In the genomic region with DNA sequence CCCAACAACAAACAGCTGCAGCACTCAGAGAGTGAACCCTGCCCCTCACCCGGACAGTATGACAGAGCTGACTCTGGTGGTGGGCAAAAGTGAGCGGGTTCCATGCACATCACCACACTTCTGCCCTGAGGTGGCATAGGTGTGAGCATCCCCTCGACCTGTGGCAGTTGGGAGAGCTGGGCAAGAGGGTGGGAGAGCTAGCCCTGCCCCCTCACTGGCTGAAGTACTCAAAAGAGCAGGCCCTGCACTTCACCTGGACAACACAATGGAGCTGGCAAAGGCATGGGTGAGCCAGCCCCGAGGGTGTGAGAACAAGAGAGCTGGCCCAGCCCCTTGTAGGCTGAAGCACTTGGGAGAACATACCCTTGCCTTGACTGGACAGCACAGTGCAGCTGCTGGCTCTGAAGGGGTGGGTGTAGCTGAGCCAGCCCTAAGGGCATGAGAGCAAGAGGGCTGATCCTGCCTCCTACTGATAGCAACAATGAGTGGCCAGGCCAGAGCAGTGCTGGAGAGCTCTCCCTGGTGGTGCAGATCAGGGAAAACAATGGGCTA, we compare ENCODE assay signal across 10 mouse cellular contexts.
DNase-seq lines count a peak whose midpoint lies in the region; ATAC-seq lines count a peak whose summit lies in the region.
"Had no signal": no experiment of that assay in that cellular context is flagged by ENCODE, and none has a peak within 500 bp of the region (broad histone marks: within the 10 kb centered on the region; RNA-seq: fewer than 3 reads in every experiment).

No protein-coding gene starts in this region.

- no peaks in the 10 kb centered on the region for H3K27me3 ChIP-seq in heart, embryonic 15.5 days
- H3K27me3 ChIP-seq: embryonic facial prominence, embryonic 15.5 days had no signal

- H3K9ac ChIP-seq in heart, embryonic 15.5 days: no peak overlapping the region
- H3K9ac ChIP-seq: embryonic facial prominence, embryonic 15.5 days had no signal

- no peak overlapping the region for H3K27ac ChIP-seq in heart, embryonic 15.5 days
- H3K27ac ChIP-seq: embryonic facial prominence, embryonic 15.5 days had no signal

- 67% methylated on average over 4 of the region's 4 CpGs for WGBS in heart, embryonic 15.5 days

- H3K9me3 ChIP-seq in heart, embryonic 15.5 days (replicated peaks): no peaks in the 10 kb centered on the region
- H3K9me3 ChIP-seq: embryonic facial prominence, embryonic 15.5 days had no signal

- 0 out of 2 replicates have a peak, but pooled peaks have one; percentile 27 for ATAC-seq in heart, embryonic 15.5 days (replicated peaks; ENCODE audit: insufficient number of reproducible peaks, insufficient read depth, low FRiP score, low read depth)
- ATAC-seq in megakaryocyte progenitor cell, adult 5-6 weeks (replicated peaks; ENCODE audit: poor library complexity): peak; percentile 64; the same call in 1 of the 2 replicates

- H3K36me3 ChIP-seq in heart, embryonic 15.5 days: no peaks in the 10 kb centered on the region
- H3K36me3 ChIP-seq: embryonic facial prominence, embryonic 15.5 days had no signal

- H3K4me1 ChIP-seq in heart, embryonic 15.5 days (replicated peaks): no peaks in the 10 kb centered on the region
- H3K4me1 ChIP-seq: embryonic facial prominence, embryonic 15.5 days had no signal

- H3K4me3 ChIP-seq in heart, embryonic 15.5 days: no peak overlapping the region
- H3K4me3 ChIP-seq: embryonic facial prominence, embryonic 15.5 days had no signal

- no peak overlapping the region for H3K4me2 ChIP-seq in heart, embryonic 15.5 days
- H3K4me2 ChIP-seq: embryonic facial prominence, embryonic 15.5 days had no signal

- no peak for DNase-seq in heart, postnatal 4 days
- peak; percentile 71 for DNase-seq in ES-CJ7 (ENCODE audit: low read depth, low spot score)
- peak; percentile 55 for DNase-seq in cerebellum, adult 9-11 months
- no peak for DNase-seq in gastrocnemius, adult 18-20 months (ENCODE audit: low spot score)
- no peak for DNase-seq in ovary, postnatal 14 days (ENCODE audit: low spot score)
- DNase-seq in left cerebral cortex, adult 11 months (ENCODE audit: low spot score): no peak
- DNase-seq: kidney, adult 9 months had no signal

Comparison
In these comparisons a context has a peak if more than half of its experiments do, and no peak if none do; other contexts are left out.
1. DNase-seq: peak in ES-CJ7 (single experiment) and cerebellum, adult 9-11 months (single experiment); none in heart, postnatal 4 days (single experiment), gastrocnemius, adult 18-20 months (single experiment), ovary, postnatal 14 days (single experiment) and left cerebral cortex, adult 11 months (single experiment).